Mouse (Mus musculus) limb, embryonic 13.5 days (tissue): ENCODE data around the gene H60b. TPM values are rescaled to one million over a fixed set of nuclear protein-coding genes. Genes with fewer than 3 reads are reported as not detected.
"Not testable (repeated sequence)": the region's sequence is repeated elsewhere in the genome, so short reads cannot be mapped to it uniquely, and the experiment has no call there.

Source experiments
- ATAC-seq: fragments of 200-750 bp; cut with Nextera tagmentation; 2 replicates; pipeline ENCODE4 v1.8.0; 2017; ENCODE audit warnings: low read depth, moderate number of reproducible peaks, moderate TSS enrichment; ENCODE audit not compliant: low FRiP score
- H3K27ac ChIP-seq: fragments of 300-500 bp; sonication (generic); 2 replicates; pipeline ENCODE4 v1.5.1; 2015; ENCODE audit warnings: inconsistent platforms, mild to moderate bottlenecking, moderate library complexity
- H3K27me3 ChIP-seq: fragments of 300-500 bp; sonication (generic); 2 replicates; pipeline ENCODE4 v1.6.1; 2015; ENCODE audit warnings: mild to moderate bottlenecking, inconsistent platforms
- H3K36me3 ChIP-seq: fragments of 300-500 bp; sonication (generic); 2 replicates; pipeline ENCODE4 v1.6.1; 2015; ENCODE audit warnings: inconsistent platforms, mild to moderate bottlenecking, moderate library complexity
- H3K4me1 ChIP-seq: fragments of 300-500 bp; sonication (generic); 2 replicates; pipeline ENCODE4 v1.6.1; 2015; ENCODE audit warnings: inconsistent platforms
- H3K4me2 ChIP-seq: fragments of 300-500 bp; sonication (generic); replicated peaks from 2 replicates; pipeline ENCODE4 v1.6.1; 2015; ENCODE audit warnings: inconsistent platforms, mild to moderate bottlenecking, moderate library complexity
- H3K4me3 ChIP-seq: fragments of 300-500 bp; sonication (generic); 2 replicates; pipeline ENCODE4 v1.5.1; 2015; ENCODE audit warnings: moderate library complexity, mild to moderate bottlenecking, inconsistent platforms
- H3K9ac ChIP-seq: fragments of 300-500 bp; sonication (generic); 2 replicates; pipeline ENCODE4 v1.6.1; 2015; ENCODE audit warnings: mild to moderate bottlenecking, inconsistent platforms
- H3K9me3 ChIP-seq: fragments of 300-500 bp; sonication (generic); 2 replicates; pipeline ENCODE4 v1.6.1; 2016; ENCODE audit warnings: inconsistent platforms
- WGBS: fragments of 180-500 bp; shearing (Covaris S2); methylation state at CpG from one replicate; pipeline ENCODE4 v1.1.7; 2015; 5-methylcytosine and 5-hydroxymethylcytosine counted together
- polyA plus RNA-seq: library from polyadenylated mRNA; unstranded; fragments of >200 nt; fragmentation: Nextera tagmentation; extraction: Ambion mirVana; gene quantifications from 2 replicates; pipeline ENCODE4 v1.2.1, GENCODE M21; 2015

The H60b gene
- polyA plus RNA-seq, 1 experiment from 2014 or later, result 0.62 TPM

DNA sequence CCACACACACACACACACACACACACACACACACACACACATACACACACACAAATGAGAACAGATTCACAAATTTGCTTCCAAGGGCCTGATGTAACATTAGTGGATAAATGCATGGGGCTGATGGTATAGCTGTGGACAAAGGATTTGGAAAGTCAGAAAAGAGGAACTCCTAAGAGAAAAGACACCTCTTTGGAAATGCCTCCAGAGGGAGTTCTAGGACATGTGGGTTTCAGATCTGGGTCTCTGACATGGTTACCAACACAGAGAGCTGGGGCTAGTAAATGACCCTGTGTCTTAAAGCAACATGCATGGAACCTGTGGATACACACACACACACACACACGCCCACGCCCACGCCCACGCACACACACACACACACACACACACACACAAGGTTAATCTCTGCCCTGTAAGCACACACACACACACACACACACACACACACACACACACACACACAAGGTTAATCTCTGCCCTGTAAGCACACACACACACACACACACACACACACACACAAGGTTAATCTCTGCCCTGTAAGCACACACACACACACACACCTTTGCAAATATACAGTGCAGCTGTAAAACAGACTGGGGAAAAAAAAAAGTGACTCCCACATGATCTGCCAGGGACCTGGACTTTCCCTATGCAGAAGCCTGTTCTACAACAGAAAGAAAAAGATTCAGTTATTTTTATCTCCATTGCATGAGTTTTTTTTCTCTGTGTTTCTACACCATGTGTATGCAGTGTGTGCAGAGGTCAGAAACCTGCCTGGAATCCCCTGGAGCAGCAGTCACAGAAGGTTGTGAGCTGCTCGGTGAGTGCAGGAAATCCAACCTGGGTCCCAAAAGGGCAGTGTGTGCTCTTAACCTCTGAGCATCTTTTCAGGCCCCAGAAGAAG lies 14.3 kb downstream of the H60b start:
- not testable (repeated sequence) for H3K4me1 ChIP-seq, H3K36me3 ChIP-seq, H3K27me3 ChIP-seq, H3K9ac ChIP-seq, H3K27ac ChIP-seq, H3K9me3 ChIP-seq
- Histone ChIP-seq H3K4me2 (peak overlapping the region; percentile 50), H3K4me3 (peak overlapping the region; percentile 25)
- peak; percentile 40; the same call in 1 of the 2 replicates for ATAC-seq
- 51% methylated on average over 5 of the region's 5 CpGs for WGBS

- H3K9me3 ChIP-seq, H3K27me3 ChIP-seq, H3K9ac ChIP-seq, H3K36me3 ChIP-seq, H3K4me1 ChIP-seq, H3K27ac ChIP-seq: not testable (repeated sequence)
- Histone ChIP-seq H3K4me3 (peak overlapping the region; percentile 25), H3K4me2 (peak overlapping the region; percentile 50)
- 11% methylated on average over 12 of the region's 17 CpGs for WGBS
- ATAC-seq, result peak; percentile 88
Observed at GRCm38 (mm10) chr10:22173335-22174189, 15.2 kb downstream of the H60b start.

DNA sequence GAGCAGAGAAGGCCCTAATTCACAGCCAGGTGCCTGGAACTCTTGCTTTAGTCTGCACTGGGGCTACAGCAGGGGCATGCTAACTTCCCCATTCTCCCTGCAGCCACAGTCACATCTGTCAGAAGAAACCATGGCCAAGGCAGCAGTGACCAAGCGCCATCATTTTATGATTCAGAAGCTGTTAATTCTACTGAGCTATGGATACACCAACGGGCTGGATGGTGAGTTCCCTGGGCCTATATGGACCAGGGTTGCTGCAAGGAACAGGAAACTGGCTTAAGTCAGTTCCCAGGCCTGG lies 15.8 kb downstream of the H60b start:
- not testable (repeated sequence) for H3K9me3 ChIP-seq
- 81% methylated on average over 2 of the region's 2 CpGs for WGBS

DNA sequence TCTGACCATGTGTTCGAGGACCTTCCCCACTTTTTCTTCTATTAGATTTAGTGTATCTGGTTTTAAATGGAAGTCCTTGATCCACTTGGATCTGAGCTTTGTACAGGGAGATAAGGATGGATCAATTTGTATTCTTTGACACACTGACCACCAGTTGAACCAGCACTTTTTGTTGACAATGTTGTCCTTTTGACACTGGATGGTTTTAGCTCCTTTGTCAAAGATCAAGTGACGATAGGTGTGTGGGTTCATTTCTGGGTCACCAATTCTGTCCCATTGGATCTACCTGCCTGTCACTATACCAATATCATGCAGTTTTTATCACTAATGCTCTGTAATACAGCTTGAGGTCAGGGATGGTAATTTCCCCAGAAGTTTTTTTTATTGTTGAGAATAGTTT lies 18.1 kb downstream of the H60b start:
- WGBS, result 77% methylated on average over 2 of the region's 2 CpGs
- H3K9ac ChIP-seq, result not testable (repeated sequence)

More for the DNA sequence above, 15.8 kb downstream of the H60b start:
- H3K9ac ChIP-seq, H3K27me3 ChIP-seq, H3K4me1 ChIP-seq, ATAC-seq, H3K27ac ChIP-seq, H3K4me3 ChIP-seq, H3K36me3 ChIP-seq, H3K4me2 ChIP-seq: not testable (repeated sequence)

GRCm38 (mm10) chr10:22191035-22191434 lies 32.6 kb downstream of the H60b start:
- not testable (repeated sequence) for H3K4me1 ChIP-seq, H3K4me3 ChIP-seq, H3K9ac ChIP-seq, H3K27me3 ChIP-seq, H3K27ac ChIP-seq, H3K36me3 ChIP-seq, H3K9me3 ChIP-seq
- H3K4me2 ChIP-seq, result peak overlapping the region; percentile 41
- peak; percentile 76 for ATAC-seq
- 3% methylated on average over 9 of the region's 10 CpGs for WGBS

More for the DNA sequence above, 18.1 kb downstream of the H60b start:
- H3K36me3 ChIP-seq, H3K27me3 ChIP-seq, H3K27ac ChIP-seq, H3K9me3 ChIP-seq, H3K4me2 ChIP-seq, H3K4me3 ChIP-seq, ATAC-seq, H3K4me1 ChIP-seq: not testable (repeated sequence)

- H3K4me1 ChIP-seq, H3K9me3 ChIP-seq, H3K36me3 ChIP-seq, H3K4me2 ChIP-seq, H3K27ac ChIP-seq, H3K9ac ChIP-seq, ATAC-seq, H3K4me3 ChIP-seq, H3K27me3 ChIP-seq: not testable (repeated sequence)
- WGBS, result 100% methylated on average over 3 of the region's 3 CpGs
Observed at GRCm38 (mm10) chr10:22201352-22201751, 43.0 kb downstream of the H60b start.

DNA sequence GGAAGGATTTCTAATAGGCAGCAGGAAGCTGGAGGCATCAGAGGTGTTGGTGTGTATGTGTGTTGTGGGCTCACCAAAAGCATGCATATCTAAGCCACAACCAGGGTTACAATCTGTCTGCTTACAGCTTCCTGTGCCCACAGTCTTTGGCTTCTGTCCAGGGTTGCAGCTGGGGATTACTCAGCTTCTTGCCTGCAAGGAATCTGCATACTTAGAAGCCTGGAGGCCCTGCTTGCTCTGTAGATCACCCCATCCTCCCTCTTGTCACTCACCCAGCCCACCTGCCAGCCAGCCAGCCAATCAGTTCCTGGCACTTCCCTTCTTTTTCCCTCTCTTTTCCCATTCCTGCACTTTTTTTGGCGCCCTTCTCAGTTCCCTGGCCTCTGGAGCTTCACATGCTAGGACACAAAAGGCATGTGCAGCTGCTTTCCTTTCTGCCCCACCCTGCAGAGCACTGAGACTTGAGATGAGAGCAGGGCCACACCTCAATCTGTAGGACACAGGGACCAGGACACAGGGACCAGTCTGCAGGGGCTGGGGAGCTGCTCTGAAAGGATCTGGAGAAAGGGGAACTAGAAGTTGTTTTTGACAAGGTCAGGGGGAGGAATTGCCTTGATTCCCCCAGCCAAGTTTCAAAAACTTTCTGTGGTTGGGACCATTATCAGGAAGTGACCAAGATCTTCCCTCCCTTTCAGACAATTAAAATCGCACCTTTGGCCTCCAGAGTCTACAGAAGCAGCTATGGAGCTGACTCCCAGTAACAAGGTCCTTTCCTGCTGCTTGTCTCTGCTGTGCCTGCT lies 44.6 kb downstream of the H60b start:
- not testable (repeated sequence) for H3K4me1 ChIP-seq, H3K27ac ChIP-seq, H3K9me3 ChIP-seq, ATAC-seq, H3K27me3 ChIP-seq, H3K4me2 ChIP-seq, H3K36me3 ChIP-seq, H3K9ac ChIP-seq, H3K4me3 ChIP-seq
- WGBS, result no CpG with 5 or more reads among the region's 2 CpGs

DNA sequence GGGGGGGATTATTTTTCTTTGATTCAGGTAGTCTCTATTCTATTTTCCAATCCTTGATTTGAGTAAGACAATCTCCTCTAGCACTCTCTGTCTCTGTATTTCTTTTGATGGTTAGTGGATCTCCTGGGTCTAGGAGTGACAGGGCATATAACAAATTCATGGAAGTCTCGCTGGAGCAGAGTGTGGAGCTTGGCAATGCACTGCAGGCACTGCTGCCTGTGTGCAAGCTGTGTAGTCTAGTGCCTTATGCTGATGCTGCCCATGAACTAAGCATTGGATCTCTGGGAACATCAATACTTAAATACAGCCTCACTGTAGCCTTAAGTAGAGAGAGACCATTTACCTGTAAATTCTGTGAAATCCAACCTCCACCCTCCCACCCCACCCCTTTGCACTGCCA lies 48.1 kb downstream of the H60b start:
- not testable (repeated sequence) for H3K9ac ChIP-seq, H3K9me3 ChIP-seq, ATAC-seq, H3K4me1 ChIP-seq, H3K27me3 ChIP-seq, H3K4me2 ChIP-seq, H3K27ac ChIP-seq, H3K4me3 ChIP-seq, H3K36me3 ChIP-seq
- WGBS, result 65% methylated on average over 1 of the region's 1 CpGs

- not testable (repeated sequence) for H3K4me1 ChIP-seq, H3K4me2 ChIP-seq, H3K27ac ChIP-seq, H3K4me3 ChIP-seq, H3K36me3 ChIP-seq, H3K9ac ChIP-seq, H3K27me3 ChIP-seq, H3K9me3 ChIP-seq
- WGBS, result 3% methylated on average over 8 of the region's 11 CpGs
- peak; percentile 77 for ATAC-seq
Observed at GRCm38 (mm10) chr10:22212012-22212696, 53.8 kb downstream of the H60b start.

- not testable (repeated sequence) for H3K27ac ChIP-seq, H3K4me3 ChIP-seq, H3K36me3 ChIP-seq, H3K27me3 ChIP-seq, H3K9ac ChIP-seq, H3K4me2 ChIP-seq, H3K9me3 ChIP-seq, ATAC-seq, H3K4me1 ChIP-seq
- WGBS, result 20% methylated on average over 1 of the region's 7 CpGs
Observed at GRCm38 (mm10) chr10:22223474-22224349, 65.3 kb downstream of the H60b start.

- no peak for ATAC-seq
- Histone ChIP-seq H3K9ac (no peak overlapping the region), H3K27ac (no peak overlapping the region), H3K4me2 (no peak overlapping the region), H3K36me3 (no peaks in the 10 kb centered on the region), H3K27me3 (no peaks in the 10 kb centered on the region), H3K4me1 (no peaks in the 10 kb centered on the region), H3K4me3 (no peak overlapping the region), H3K9me3 (peaks cover 22% of the 10 kb centered on the region)
- 90% methylated on average over 8 of the region's 8 CpGs for WGBS
Observed at GRCm38 (mm10) chr10:22265060-22265459, 106.7 kb downstream of the H60b start.
